Comparison of ENCODE assay signal across 28 mouse cellular contexts in the genomic region with DNA sequence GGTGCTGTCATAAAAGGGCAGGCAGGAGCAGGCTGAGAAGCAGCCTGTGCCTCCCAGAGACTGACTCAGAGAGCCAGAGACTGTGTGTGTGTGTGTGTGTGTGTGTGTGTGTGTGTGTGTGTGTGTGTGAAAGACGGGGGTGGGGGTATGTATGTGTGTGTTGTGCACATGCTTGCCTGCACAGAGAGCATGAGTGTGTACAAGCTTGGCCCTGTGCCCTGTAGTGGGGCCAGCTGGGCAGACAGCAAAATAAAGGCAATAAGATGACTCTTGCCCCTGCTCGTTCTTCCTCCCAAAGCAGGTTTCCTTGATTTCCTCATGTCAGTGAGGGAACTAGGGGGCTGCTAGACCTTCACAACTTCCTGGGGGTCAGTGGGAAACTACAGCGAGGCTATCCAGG. TPM values are rescaled to one million over a fixed set of nuclear protein-coding genes. Genes with fewer than 3 reads are reported as not detected.
DNase-seq lines count a peak whose midpoint lies in the region; ATAC-seq and TF ChIP-seq lines count a peak whose summit lies in the region.
"Had no signal": no experiment of that assay in that cellular context is flagged by ENCODE, and none has a peak within 500 bp of the region (broad histone marks: within the 10 kb centered on the region; RNA-seq: fewer than 3 reads in every experiment).

No protein-coding gene starts in this region.

- H3K27me3 ChIP-seq in hindbrain, postnatal 0 days (ENCODE audit: insufficient read depth, low read length), result no peaks in the 10 kb centered on the region
- H3K27me3 ChIP-seq in hindbrain, embryonic 16.5 days (replicated peaks; ENCODE audit: control insufficient read depth, insufficient read depth, low read length), result no peaks in the 10 kb centered on the region
- no peaks in the 10 kb centered on the region for H3K27me3 ChIP-seq in midbrain, embryonic 13.5 days
- no peaks in the 10 kb centered on the region for H3K27me3 ChIP-seq in midbrain, embryonic 14.5 days (ENCODE audit: control insufficient read depth, insufficient read depth, low read length)
- no peaks in the 10 kb centered on the region for H3K27me3 ChIP-seq in stomach, postnatal 0 days (ENCODE audit: control insufficient read depth, insufficient read depth, low read length)
- 0 out of 2 replicates have a peak, but pooled peaks cover 3% of the 10 kb centered on the region for H3K27me3 ChIP-seq in forebrain, embryonic 12.5 days
- H3K27me3 ChIP-seq: embryonic facial prominence, embryonic 12.5 days; heart, embryonic 15.5 days; midbrain, embryonic 12.5 days; neural tube, embryonic 12.5 days; Patski had no signal

- TF ChIP-seq CTCF in hindbrain, postnatal 0 days (IDR thresholded peaks at IDR 0.05; ENCODE audit: low read depth), result no peak
- TF ChIP-seq CTCF in stomach, postnatal 0 days (IDR thresholded peaks at IDR 0.05; ENCODE audit: low read depth), result no peak

- H3K27ac ChIP-seq in hindbrain, postnatal 0 days, result no peak overlapping the region
- no peak overlapping the region for H3K27ac ChIP-seq in hindbrain, embryonic 16.5 days (ENCODE audit: low read depth, low read length)
- H3K27ac ChIP-seq in midbrain, embryonic 13.5 days, result no peak overlapping the region
- no peak overlapping the region for H3K27ac ChIP-seq in midbrain, embryonic 14.5 days (replicated peaks; ENCODE audit: low read depth, low read length)
- H3K27ac ChIP-seq in stomach, postnatal 0 days (replicated peaks), result 0 out of 2 replicates have a peak overlapping the region, but pooled peaks have one; percentile 24
- H3K27ac ChIP-seq in forebrain, embryonic 12.5 days, result no peak overlapping the region
- H3K27ac ChIP-seq: embryonic facial prominence, embryonic 12.5 days; heart, embryonic 15.5 days; liver, embryonic 14.5 days; midbrain, embryonic 12.5 days; neural tube, embryonic 12.5 days had no signal

- WGBS in hindbrain, postnatal 0 days, result 73% methylated on average over 3 of the region's 3 CpGs
- 60% methylated on average over 3 of the region's 3 CpGs for WGBS in hindbrain, embryonic 16.5 days
- WGBS in midbrain, embryonic 13.5 days, result 96% methylated on average over 3 of the region's 3 CpGs
- 79% methylated on average over 3 of the region's 3 CpGs for WGBS in midbrain, embryonic 14.5 days
- WGBS in stomach, postnatal 0 days, result 52% methylated on average over 3 of the region's 3 CpGs
- 89% methylated on average over 3 of the region's 3 CpGs for WGBS in forebrain, embryonic 12.5 days

- 0 out of 2 replicates have a peak, but pooled peaks cover 4% of the 10 kb centered on the region for H3K4me1 ChIP-seq in hindbrain, postnatal 0 days (ENCODE audit: insufficient read depth, low read length)
- H3K4me1 ChIP-seq in hindbrain, embryonic 16.5 days (ENCODE audit: control insufficient read depth, insufficient read depth, low read depth, low read length), result peaks cover 5% of the 10 kb centered on the region
- H3K4me1 ChIP-seq in midbrain, embryonic 13.5 days (replicated peaks), result peaks cover 11% of the 10 kb centered on the region
- 0 out of 2 replicates have a peak, but pooled peaks cover 5% of the 10 kb centered on the region for H3K4me1 ChIP-seq in midbrain, embryonic 14.5 days (ENCODE audit: control insufficient read depth, insufficient read depth, low read length)
- no peaks in the 10 kb centered on the region for H3K4me1 ChIP-seq in stomach, postnatal 0 days (replicated peaks; ENCODE audit: control insufficient read depth, insufficient read depth)
- H3K4me1 ChIP-seq in forebrain, embryonic 12.5 days, result peaks cover 8% of the 10 kb centered on the region
- H3K4me1 ChIP-seq: neural tube, embryonic 12.5 days had no signal

- DNase-seq in hindbrain, postnatal 0 days (ENCODE audit: low spot score), result no peak
- no peak for DNase-seq in midbrain, embryonic 14.5 days
- DNase-seq in brain, adult 2 months (ENCODE audit: low read depth, low spot score), result peak; percentile 36
- no peak for DNase-seq in stomach, postnatal 0 days (ENCODE audit: low spot score)
- DNase-seq: adrenal gland, postnatal 14 days; B cell, adult 2 months; cerebellum, adult 11-12 months; forebrain, postnatal 0 days; gastrocnemius, postnatal 10 days; kidney, adult 11 months; kidney, postnatal 14 days; layer of hippocampus, adult 9-11 months; lung, embryonic 14.5 days; right cerebral cortex, adult 18-20 months; thymus, adult 2 months; thymus, postnatal 4 days had no signal

- no peaks in the 10 kb centered on the region for H3K9me3 ChIP-seq in hindbrain, postnatal 0 days (ENCODE audit: low read length)
- H3K9me3 ChIP-seq in hindbrain, embryonic 16.5 days (ENCODE audit: control insufficient read depth, low read length), result no peaks in the 10 kb centered on the region
- H3K9me3 ChIP-seq in midbrain, embryonic 13.5 days, result no peaks in the 10 kb centered on the region
- H3K9me3 ChIP-seq in midbrain, embryonic 14.5 days (ENCODE audit: control insufficient read depth, low read length), result no peaks in the 10 kb centered on the region
- H3K9me3 ChIP-seq in stomach, postnatal 0 days (ENCODE audit: control insufficient read depth, low read length), result no peaks in the 10 kb centered on the region
- no peaks in the 10 kb centered on the region for H3K9me3 ChIP-seq in forebrain, embryonic 12.5 days
- H3K9me3 ChIP-seq: embryonic facial prominence, embryonic 12.5 days; heart, embryonic 15.5 days; midbrain, embryonic 12.5 days; neural tube, embryonic 12.5 days had no signal

- ATAC-seq in hindbrain, postnatal 0 days, result peak; percentile 38
- ATAC-seq in hindbrain, embryonic 16.5 days, result no peak
- ATAC-seq in midbrain, embryonic 13.5 days, result 0 out of 2 replicates have a peak, but pooled peaks have one; percentile 14
- ATAC-seq in midbrain, embryonic 14.5 days (ENCODE audit: low FRiP score, low TSS enrichment), result no peak
- no peak for ATAC-seq in stomach, postnatal 0 days (ENCODE audit: low FRiP score, low TSS enrichment)
- no peak for ATAC-seq in forebrain, embryonic 12.5 days (ENCODE audit: low FRiP score)
- ATAC-seq: forebrain, postnatal 0 days; inflammation-experienced regulatory T-cells, adult 6 months; Patski had no signal

- no peak overlapping the region for H3K4me2 ChIP-seq in hindbrain, postnatal 0 days (ENCODE audit: low read depth, low read length)
- no peak overlapping the region for H3K4me2 ChIP-seq in hindbrain, embryonic 16.5 days (ENCODE audit: low read length)
- H3K4me2 ChIP-seq in midbrain, embryonic 13.5 days (replicated peaks), result no peak overlapping the region
- H3K4me2 ChIP-seq in midbrain, embryonic 14.5 days (ENCODE audit: low read length), result no peak overlapping the region
- H3K4me2 ChIP-seq in stomach, postnatal 0 days (replicated peaks; ENCODE audit: low read depth), result no peak overlapping the region
- H3K4me2 ChIP-seq in forebrain, embryonic 12.5 days, result no peak overlapping the region
- H3K4me2 ChIP-seq: heart, embryonic 15.5 days; lung, embryonic 14.5 days; midbrain, embryonic 12.5 days; neural tube, embryonic 12.5 days had no signal

- no peak overlapping the region for H3K4me3 ChIP-seq in hindbrain, postnatal 0 days (ENCODE audit: low read length)
- H3K4me3 ChIP-seq in hindbrain, embryonic 16.5 days (ENCODE audit: low read length), result no peak overlapping the region
- no peak overlapping the region for H3K4me3 ChIP-seq in midbrain, embryonic 13.5 days (replicated peaks)
- no peak overlapping the region for H3K4me3 ChIP-seq in midbrain, embryonic 14.5 days (replicated peaks; ENCODE audit: low read depth, low read length)
- H3K4me3 ChIP-seq in stomach, postnatal 0 days (ENCODE audit: low read depth, low read length), result no peak overlapping the region
- H3K4me3 ChIP-seq in forebrain, embryonic 12.5 days (replicated peaks), result no peak overlapping the region
- H3K4me3 ChIP-seq: embryonic facial prominence, embryonic 12.5 days; erythroblast, embryonic 14.5 days; heart, embryonic 15.5 days; midbrain, embryonic 12.5 days; neural tube, embryonic 12.5 days had no signal

- H3K36me3 ChIP-seq in hindbrain, postnatal 0 days (ENCODE audit: insufficient read depth, low read length), result peaks cover 23% of the 10 kb centered on the region
- H3K36me3 ChIP-seq in hindbrain, embryonic 16.5 days (ENCODE audit: control insufficient read depth, insufficient read depth, low read length), result peaks cover 28% of the 10 kb centered on the region
- peaks cover 62% of the 10 kb centered on the region for H3K36me3 ChIP-seq in midbrain, embryonic 13.5 days
- H3K36me3 ChIP-seq in midbrain, embryonic 14.5 days (ENCODE audit: control insufficient read depth, insufficient read depth, low read length), result peaks cover 60% of the 10 kb centered on the region
- peaks cover 30% of the 10 kb centered on the region for H3K36me3 ChIP-seq in stomach, postnatal 0 days (ENCODE audit: control insufficient read depth, insufficient read depth, low read length)
- peaks cover 59% of the 10 kb centered on the region for H3K36me3 ChIP-seq in forebrain, embryonic 12.5 days (replicated peaks)

- TF ChIP-seq EP300 in stomach, postnatal 0 days (optimal IDR thresholded peaks at IDR 0.05), result no peak

- H3K9ac ChIP-seq in hindbrain, postnatal 0 days (replicated peaks; ENCODE audit: low read length), result no peak overlapping the region
- H3K9ac ChIP-seq in hindbrain, embryonic 16.5 days (ENCODE audit: low read depth, low read length), result no peak overlapping the region
- H3K9ac ChIP-seq in midbrain, embryonic 13.5 days (replicated peaks), result no peak overlapping the region
- no peak overlapping the region for H3K9ac ChIP-seq in midbrain, embryonic 14.5 days (replicated peaks; ENCODE audit: low read length)
- H3K9ac ChIP-seq in stomach, postnatal 0 days (ENCODE audit: low read length), result no peak overlapping the region
- H3K9ac ChIP-seq in forebrain, embryonic 12.5 days, result no peak overlapping the region
- H3K9ac ChIP-seq: embryonic facial prominence, embryonic 12.5 days; forebrain, postnatal 0 days; heart, embryonic 15.5 days; liver, embryonic 14.5 days; lung, embryonic 14.5 days; midbrain, embryonic 12.5 days; neural tube, embryonic 12.5 days had no signal

RNA-seq across cellular contexts. Expression of a gene that starts 18.5 kb away (rescaled TPM):
- total RNA-seq in hindbrain, postnatal 0 days (2014; rRNA removed), result 21.4 and 22.3 TPM in 2 replicates
- 8.3 and 8.6 TPM in 2 replicates for polyA plus RNA-seq in hindbrain, postnatal 0 days (2015; fragmentation: Nextera tagmentation; extraction: Ambion mirVana)
- 10.6 and 12.1 TPM in 2 replicates for polyA plus RNA-seq in hindbrain, embryonic 16.5 days (2015; fragmentation: Nextera tagmentation; extraction: Ambion mirVana)
- 14.8 and 19.4 TPM in 2 replicates for polyA plus RNA-seq in midbrain, embryonic 13.5 days (2015; fragmentation: Nextera tagmentation; extraction: Ambion mirVana)
- polyA plus RNA-seq in midbrain, embryonic 14.5 days (2014; fragmentation: Nextera tagmentation; extraction: Ambion mirVana), result 12.3 and 14.0 TPM in 2 replicates
- polyA plus RNA-seq in stomach, postnatal 0 days (2015; fragmentation: Nextera tagmentation; extraction: Ambion mirVana), result 15.1 and 16.8 TPM in 2 replicates
- polyA plus RNA-seq in forebrain, embryonic 12.5 days (2016; fragmentation: Nextera tagmentation; extraction: Ambion mirVana), result 16.7 and 17.7 TPM in 2 replicates
- total RNA-seq: megakaryocyte progenitor cell, adult 5-6 weeks had no signal
- polyA plus RNA-seq: erythroblast, embryonic 14.5 days; inflammation-experienced regulatory T-cells, adult 6 months had no signal

Comparison
In these comparisons a context has a peak if more than half of its experiments do, and no peak if none do; other contexts are left out.
1. ATAC-seq: peak in hindbrain, postnatal 0 days (single experiment) and midbrain, embryonic 13.5 days (single experiment); none in hindbrain, embryonic 16.5 days (single experiment), midbrain, embryonic 14.5 days (single experiment), stomach, postnatal 0 days (single experiment) and forebrain, embryonic 12.5 days (single experiment).